Mouse (Mus musculus) heart, adult 2 months (tissue): Measurements from ENCODE around the gene Ttc4.

Source experiments
- CTCF ChIP-seq: fragments of 200-600 bp; IDR thresholded peaks from 2 replicates; pipeline ENCODE4 v1.8.1; 2022; ENCODE audit warnings: antibody characterized with exemption, mild to moderate bottlenecking, moderate library complexity
- EP300 ChIP-seq: fragments of 200-500 bp; IDR thresholded peaks from 2 replicates; pipeline ENCODE4 v1.6.1; 2011; ENCODE audit warnings: low read depth, low read length, control low read depth; ENCODE audit not compliant: insufficient read depth
- POLR2A ChIP-seq: fragments of 200-500 bp; IDR thresholded peaks from 2 replicates; pipeline ENCODE4 v1.6.1; 2011; ENCODE audit warnings: mild to moderate bottlenecking, low read depth, low read length, control low read depth; ENCODE audit not compliant: insufficient read depth

DNA sequence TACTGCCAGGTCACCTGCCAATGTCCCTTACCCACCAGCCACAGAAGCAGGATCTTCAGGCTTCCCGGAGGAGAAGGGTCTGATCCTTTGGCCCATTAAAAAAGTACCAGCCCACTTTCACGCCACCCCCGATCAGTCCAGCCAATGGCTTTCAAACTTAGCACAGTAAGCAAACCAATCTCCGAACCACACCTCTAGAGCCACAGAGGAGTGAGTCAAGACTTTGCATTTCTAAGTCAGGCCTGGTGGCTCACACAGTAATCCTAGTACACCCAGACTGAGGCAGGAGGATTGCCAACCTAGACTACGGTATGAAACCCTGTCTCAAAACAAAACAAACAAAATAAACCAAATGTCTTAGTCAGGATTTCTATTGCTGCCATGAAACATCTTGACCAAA is 49.4 kb downstream of the Ttc4 start:
- TF ChIP-seq CTCF, result no peak
- no peak for TF ChIP-seq POLR2A
- no peak for TF ChIP-seq EP300
